Mouse (Mus musculus): ENCODE measurements around the gene Rnf207.

- TF ChIP-seq CTCF (IDR thresholded peaks at IDR 0.05; ENCODE audit: borderline replicate concordance, extremely low read depth, insufficient read depth, insufficient read length) (peak; percentile 74), POLR2A (IDR thresholded peaks at IDR 0.05; ENCODE audit: borderline replicate concordance, extremely low read depth, insufficient read depth, insufficient read length, poor library complexity, severe bottlenecking) (no peak)
These were observed 42.1 kb downstream of the Rnf207 start for GRCm38 (mm10) chr4:152276389-152277347.

Measured in brain, embryonic 14.5 days (tissue).